Mouse (Mus musculus): ENCODE data around the gene Lin7c. TPM values are rescaled to one million over a fixed set of nuclear protein-coding genes. Genes with fewer than 3 reads are reported as not detected.
"Not testable (repeated sequence)": the region's sequence is repeated elsewhere in the genome, so short reads cannot be mapped to it uniquely, and the experiment has no call there.

Lin7c gene
- 44.4 and 53.4 TPM in 2 replicates for polyA plus RNA-seq (2014; fragmentation: Nextera tagmentation; extraction: Ambion mirVana)

DNA sequence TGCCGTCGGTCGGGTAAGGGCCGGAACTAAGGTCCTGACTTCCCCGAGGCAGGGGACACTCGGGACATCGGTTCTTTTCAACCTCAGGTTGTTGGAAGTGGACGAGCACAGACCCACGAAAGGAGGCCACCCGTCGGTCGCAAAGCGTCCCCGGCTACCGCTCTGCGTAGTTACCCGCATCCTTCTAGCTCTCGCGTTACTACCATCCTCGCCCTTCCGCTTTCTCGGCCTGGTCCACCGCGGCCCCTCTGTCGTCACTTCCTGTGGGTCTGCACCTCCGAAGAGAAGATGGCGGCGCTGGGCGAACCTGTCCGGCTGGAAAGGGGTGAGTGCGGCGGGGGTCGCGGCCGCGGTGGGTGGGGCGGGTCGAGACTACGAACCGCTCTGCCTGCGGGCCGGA, at the start of gene Lin7c:
Gene Lin7c, plus strand, starts transcription at position 257 of the 400 bp plus-strand sequence.
- peaks cover 3% of the 10 kb centered on the region for H3K36me3 ChIP-seq (ENCODE audit: control insufficient read depth, insufficient read depth, low read length)
- H3K27ac ChIP-seq (ENCODE audit: low read depth, low read length), result peak within 1 kb of the TSS; percentile 58
- H3K4me1 ChIP-seq (replicated peaks; ENCODE audit: control insufficient read depth, insufficient read depth, low read length), result peaks cover 10% of the 10 kb centered on the region
- under 1% methylated on average over 42 of the region's 42 CpGs for WGBS
- H3K9me3 ChIP-seq (ENCODE audit: control insufficient read depth, low read length), result no peaks in the 10 kb centered on the region
- H3K4me3 ChIP-seq (ENCODE audit: low read depth, low read length), result peak within 1 kb of the TSS; percentile 85
- peak within 1 kb of the TSS; percentile 92 for H3K4me2 ChIP-seq
- DNase-seq (ENCODE audit: low spot score) (peak; percentile 94), ATAC-seq (replicated peaks; ENCODE audit: low FRiP score) (peak; percentile 100)
- peak within 1 kb of the TSS; percentile 92 for H3K9ac ChIP-seq (ENCODE audit: low read depth, low read length)
- H3K27me3 ChIP-seq (replicated peaks; ENCODE audit: control insufficient read depth, insufficient read depth, low read length), result no peaks in the 10 kb centered on the region

DNA sequence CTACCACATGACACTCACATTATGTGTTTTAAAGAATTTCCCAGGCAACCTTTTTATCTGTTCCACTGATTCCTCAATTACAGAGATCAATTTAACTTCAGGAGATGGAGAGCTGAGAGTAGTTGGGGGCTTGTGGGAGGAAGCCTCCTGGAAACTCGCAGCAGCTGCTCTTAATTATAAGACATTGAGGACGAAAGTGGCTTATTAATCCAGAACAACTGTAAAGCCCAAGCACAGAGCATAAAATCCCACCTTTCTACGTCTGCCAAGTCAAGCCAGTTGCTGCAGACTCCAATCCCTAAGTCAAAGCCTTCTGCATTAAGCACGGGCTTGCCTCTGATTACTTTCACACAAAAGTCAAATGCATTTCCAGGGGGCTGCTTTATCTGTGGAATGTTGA, 44.3 kb upstream of the Lin7c start:
- no peak for DNase-seq (ENCODE audit: low spot score)
- no peak for ATAC-seq (replicated peaks; ENCODE audit: low FRiP score)
- Histone ChIP-seq H3K9me3 (ENCODE audit: control insufficient read depth, low read length) (no peaks in the 10 kb centered on the region), H3K27me3 (replicated peaks; ENCODE audit: control insufficient read depth, insufficient read depth, low read length) (no peaks in the 10 kb centered on the region), H3K27ac (ENCODE audit: low read depth, low read length) (no peak overlapping the region), H3K9ac (ENCODE audit: low read depth, low read length) (no peak overlapping the region), H3K36me3 (ENCODE audit: control insufficient read depth, insufficient read depth, low read length) (no peaks in the 10 kb centered on the region), H3K4me1 (replicated peaks; ENCODE audit: control insufficient read depth, insufficient read depth, low read length) (no peaks in the 10 kb centered on the region), H3K4me3 (ENCODE audit: low read depth, low read length) (no peak overlapping the region), H3K4me2 (no peak overlapping the region)
- 56% methylated on average over 4 of the region's 4 CpGs for WGBS

DNA sequence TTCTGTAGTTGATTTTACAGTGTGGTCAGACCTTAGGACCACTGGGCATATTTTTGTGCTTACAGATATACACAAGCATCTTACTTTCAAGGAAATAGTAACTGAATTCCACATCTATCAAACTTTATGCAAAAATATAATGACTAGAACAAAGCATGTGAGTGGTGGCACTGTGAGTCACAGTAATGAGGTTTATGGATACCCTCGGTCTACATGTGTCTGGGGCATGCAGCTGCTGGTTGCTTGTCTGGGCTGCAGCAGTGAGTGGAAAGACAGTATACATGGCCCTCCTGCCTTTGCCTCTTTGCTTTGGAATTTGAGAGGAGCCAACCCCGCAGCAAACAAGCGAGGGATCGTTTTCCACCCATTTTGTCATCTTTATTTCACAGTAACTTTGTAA, 42.3 kb upstream of the Lin7c start:
- no peaks in the 10 kb centered on the region for H3K36me3 ChIP-seq (ENCODE audit: control insufficient read depth, insufficient read depth, low read length)
- no peak overlapping the region for H3K27ac ChIP-seq (ENCODE audit: low read depth, low read length)
- WGBS, result 69% methylated on average over 4 of the region's 4 CpGs
- no peaks in the 10 kb centered on the region for H3K27me3 ChIP-seq (replicated peaks; ENCODE audit: control insufficient read depth, insufficient read depth, low read length)
- H3K4me2 ChIP-seq, result no peak overlapping the region
- no peaks in the 10 kb centered on the region for H3K4me1 ChIP-seq (replicated peaks; ENCODE audit: control insufficient read depth, insufficient read depth, low read length)
- H3K4me3 ChIP-seq (ENCODE audit: low read depth, low read length), result no peak overlapping the region
- DNase-seq (ENCODE audit: low spot score), result no peak
- ATAC-seq (replicated peaks; ENCODE audit: low FRiP score), result no peak
- no peak overlapping the region for H3K9ac ChIP-seq (ENCODE audit: low read depth, low read length)
- H3K9me3 ChIP-seq (ENCODE audit: control insufficient read depth, low read length), result no peaks in the 10 kb centered on the region

DNA sequence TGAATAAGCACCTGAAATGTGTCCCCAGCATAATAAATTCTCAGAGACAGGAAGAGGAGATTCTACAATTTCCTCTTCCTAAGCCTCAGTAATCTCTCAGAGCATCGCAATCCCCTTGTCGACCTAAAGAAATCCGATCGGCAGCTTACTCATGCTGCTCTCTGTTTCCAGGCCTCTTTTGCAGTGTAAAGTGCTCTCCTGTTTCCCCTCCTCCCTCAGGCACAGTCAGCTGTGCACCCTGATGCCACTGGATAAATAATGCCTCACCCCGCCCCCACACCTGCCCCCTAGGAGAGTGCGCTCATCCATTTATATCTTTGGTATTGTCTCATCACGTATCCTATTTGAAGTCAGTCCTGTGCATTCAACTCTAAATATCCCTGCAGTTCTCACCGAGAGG, 41.9 kb upstream of the Lin7c start:
- Histone ChIP-seq H3K9ac (ENCODE audit: low read depth, low read length) (no peak overlapping the region), H3K27me3 (replicated peaks; ENCODE audit: control insufficient read depth, insufficient read depth, low read length) (no peaks in the 10 kb centered on the region), H3K4me3 (ENCODE audit: low read depth, low read length) (no peak overlapping the region), H3K4me1 (replicated peaks; ENCODE audit: control insufficient read depth, insufficient read depth, low read length) (no peaks in the 10 kb centered on the region), H3K36me3 (ENCODE audit: control insufficient read depth, insufficient read depth, low read length) (no peaks in the 10 kb centered on the region), H3K9me3 (ENCODE audit: control insufficient read depth, low read length) (no peaks in the 10 kb centered on the region), H3K27ac (ENCODE audit: low read depth, low read length) (no peak overlapping the region), H3K4me2 (no peak overlapping the region)
- 52% methylated on average over 8 of the region's 8 CpGs for WGBS
- no peak for ATAC-seq (replicated peaks; ENCODE audit: low FRiP score)
- DNase-seq (ENCODE audit: low spot score), result no peak

DNA sequence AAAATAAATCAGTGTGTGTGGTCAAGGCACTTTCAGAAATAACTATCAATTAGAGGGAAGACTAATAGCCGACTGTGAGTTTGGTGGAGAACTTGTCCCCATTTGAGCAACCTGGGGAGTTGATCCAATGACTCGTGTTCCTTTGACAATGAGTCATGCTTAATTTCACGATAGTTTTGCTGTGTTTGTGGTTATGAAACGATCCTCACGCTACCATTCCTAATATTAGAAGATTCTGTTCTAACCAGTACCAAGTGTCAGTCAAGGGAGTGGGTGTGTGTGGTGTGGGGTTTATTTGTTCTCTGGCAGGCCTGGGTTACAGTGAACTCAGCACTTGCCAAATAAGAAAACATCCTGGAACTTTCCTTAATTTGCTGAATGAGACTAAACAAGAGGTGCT, 35.1 kb upstream of the Lin7c start:
- Histone ChIP-seq H3K36me3 (ENCODE audit: control insufficient read depth, insufficient read depth, low read length) (no peaks in the 10 kb centered on the region), H3K27ac (ENCODE audit: low read depth, low read length) (no peak overlapping the region), H3K4me3 (ENCODE audit: low read depth, low read length) (no peak overlapping the region), H3K9ac (ENCODE audit: low read depth, low read length) (no peak overlapping the region), H3K27me3 (replicated peaks; ENCODE audit: control insufficient read depth, insufficient read depth, low read length) (no peaks in the 10 kb centered on the region), H3K4me2 (no peak overlapping the region), H3K9me3 (ENCODE audit: control insufficient read depth, low read length) (no peaks in the 10 kb centered on the region), H3K4me1 (replicated peaks; ENCODE audit: control insufficient read depth, insufficient read depth, low read length) (no peaks in the 10 kb centered on the region)
- ATAC-seq (replicated peaks; ENCODE audit: low FRiP score) (no peak), DNase-seq (ENCODE audit: low spot score) (no peak)
- WGBS, result 81% methylated on average over 5 of the region's 5 CpGs

DNA sequence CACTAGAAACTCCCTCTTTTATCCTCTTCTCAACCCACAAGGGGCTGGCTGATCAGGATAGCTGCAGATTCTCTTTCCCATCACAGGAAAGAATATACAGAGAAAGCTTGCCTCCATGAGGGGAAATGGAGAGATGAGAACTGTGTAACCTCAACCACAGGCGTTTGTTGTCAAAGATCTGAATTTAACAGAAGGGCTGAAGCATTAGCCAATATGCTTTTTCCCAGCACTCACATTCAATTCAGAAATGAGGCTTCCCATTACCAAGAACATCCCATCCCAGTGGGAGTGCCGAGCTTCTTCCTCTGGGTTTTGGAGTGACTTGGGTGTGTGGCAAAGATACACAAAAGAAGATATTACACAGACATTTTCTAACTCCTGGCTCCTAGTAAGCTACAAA, 31.0 kb upstream of the Lin7c start:
- H3K4me1 ChIP-seq (replicated peaks; ENCODE audit: control insufficient read depth, insufficient read depth, low read length), result no peaks in the 10 kb centered on the region
- no peak overlapping the region for H3K4me2 ChIP-seq
- H3K36me3 ChIP-seq (ENCODE audit: control insufficient read depth, insufficient read depth, low read length), result no peaks in the 10 kb centered on the region
- H3K9ac ChIP-seq (ENCODE audit: low read depth, low read length), result no peak overlapping the region
- ATAC-seq (replicated peaks; ENCODE audit: low FRiP score) (no peak), DNase-seq (ENCODE audit: low spot score) (no peak)
- no peaks in the 10 kb centered on the region for H3K9me3 ChIP-seq (ENCODE audit: control insufficient read depth, low read length)
- H3K27ac ChIP-seq (ENCODE audit: low read depth, low read length), result no peak overlapping the region
- no peaks in the 10 kb centered on the region for H3K27me3 ChIP-seq (replicated peaks; ENCODE audit: control insufficient read depth, insufficient read depth, low read length)
- WGBS, result 65% methylated on average over 2 of the region's 2 CpGs
- H3K4me3 ChIP-seq (ENCODE audit: low read depth, low read length), result no peak overlapping the region

DNA sequence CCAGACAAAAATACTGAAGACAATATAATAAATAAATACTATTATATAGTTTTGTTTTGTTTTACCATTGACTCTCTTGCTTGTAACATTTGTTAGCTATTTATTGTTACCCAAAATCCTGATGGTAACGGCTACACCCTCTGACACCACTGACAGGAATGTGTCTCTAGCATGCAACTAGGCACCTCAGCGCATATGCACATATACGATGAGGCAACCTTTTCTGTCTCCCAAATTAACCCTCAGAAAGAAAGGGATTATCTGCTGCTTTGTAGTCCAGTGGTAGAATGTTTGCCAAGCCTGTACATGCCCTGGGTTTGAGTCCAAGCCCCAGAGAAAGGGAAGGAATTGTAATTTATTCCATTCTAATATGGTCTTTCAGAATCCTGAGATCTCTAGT, 29.8 kb upstream of the Lin7c start:
- no peaks in the 10 kb centered on the region for H3K4me1 ChIP-seq (replicated peaks; ENCODE audit: control insufficient read depth, insufficient read depth, low read length)
- WGBS, result 81% methylated on average over 3 of the region's 3 CpGs
- H3K27me3 ChIP-seq (replicated peaks; ENCODE audit: control insufficient read depth, insufficient read depth, low read length), result no peaks in the 10 kb centered on the region
- no peak overlapping the region for H3K4me2 ChIP-seq
- ATAC-seq (replicated peaks; ENCODE audit: low FRiP score), result no peak
- H3K27ac ChIP-seq (ENCODE audit: low read depth, low read length), result no peak overlapping the region
- no peak overlapping the region for H3K9ac ChIP-seq (ENCODE audit: low read depth, low read length)
- no peak overlapping the region for H3K4me3 ChIP-seq (ENCODE audit: low read depth, low read length)
- DNase-seq (ENCODE audit: low spot score), result no peak
- H3K36me3 ChIP-seq (ENCODE audit: control insufficient read depth, insufficient read depth, low read length), result no peaks in the 10 kb centered on the region
- H3K9me3 ChIP-seq (ENCODE audit: control insufficient read depth, low read length), result no peaks in the 10 kb centered on the region

DNA sequence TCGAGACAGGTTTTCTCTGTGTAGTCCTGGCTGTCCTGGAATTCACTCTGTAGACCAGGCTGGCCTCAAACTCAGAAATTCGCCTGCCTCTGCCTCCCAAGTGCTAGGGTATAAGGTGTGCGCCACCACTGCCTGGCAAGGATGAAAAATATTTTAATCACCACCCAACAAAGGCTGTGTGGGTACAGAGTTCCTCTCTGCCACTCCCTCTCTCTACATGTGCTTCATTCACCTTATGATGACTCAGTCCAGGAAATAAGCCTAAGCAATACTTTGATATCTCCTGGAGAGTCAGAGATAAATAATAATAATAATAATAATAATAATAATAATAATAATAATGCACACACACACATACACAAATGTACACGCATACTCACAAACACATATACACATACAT, 11.2 kb upstream of the Lin7c start:
- H3K4me3 ChIP-seq (ENCODE audit: low read depth, low read length); H3K4me1 ChIP-seq (replicated peaks; ENCODE audit: control insufficient read depth, insufficient read depth, low read length); H3K9ac ChIP-seq (ENCODE audit: low read depth, low read length); H3K4me2 ChIP-seq; H3K9me3 ChIP-seq (ENCODE audit: control insufficient read depth, low read length); DNase-seq (ENCODE audit: low spot score); H3K36me3 ChIP-seq (ENCODE audit: control insufficient read depth, insufficient read depth, low read length); ATAC-seq (replicated peaks; ENCODE audit: low FRiP score); H3K27ac ChIP-seq (ENCODE audit: low read depth, low read length); H3K27me3 ChIP-seq (replicated peaks; ENCODE audit: control insufficient read depth, insufficient read depth, low read length): not testable (repeated sequence)
- 72% methylated on average over 4 of the region's 4 CpGs for WGBS

DNA sequence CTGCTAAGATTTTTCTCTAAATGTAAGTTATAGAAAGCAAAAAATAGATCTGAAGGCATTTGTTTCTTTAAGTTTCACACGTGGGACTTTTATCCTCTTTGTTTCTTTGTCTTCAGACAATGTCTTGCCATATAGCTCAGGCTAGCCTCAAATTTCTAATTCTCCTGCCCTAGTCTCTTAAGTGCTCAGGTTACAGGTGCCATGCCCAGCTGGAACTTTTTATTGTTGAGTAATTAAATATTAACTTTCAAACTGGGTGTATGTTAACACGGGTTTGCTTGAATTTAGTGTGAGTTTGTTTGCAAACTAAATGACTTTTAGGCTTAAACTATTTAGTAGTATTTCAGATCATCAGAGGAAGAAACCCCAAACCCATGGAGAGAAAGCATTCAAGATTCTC, 9.5 kb upstream of the Lin7c start:
- Histone ChIP-seq H3K36me3 (ENCODE audit: control insufficient read depth, insufficient read depth, low read length) (no peaks in the 10 kb centered on the region), H3K27me3 (replicated peaks; ENCODE audit: control insufficient read depth, insufficient read depth, low read length) (no peaks in the 10 kb centered on the region; the same call in 1 of the 2 replicates), H3K4me1 (replicated peaks; ENCODE audit: control insufficient read depth, insufficient read depth, low read length) (no peaks in the 10 kb centered on the region), H3K4me2 (no peak overlapping the region), H3K4me3 (ENCODE audit: low read depth, low read length) (no peak overlapping the region), H3K9me3 (ENCODE audit: control insufficient read depth, low read length) (no peaks in the 10 kb centered on the region), H3K9ac (ENCODE audit: low read depth, low read length) (no peak overlapping the region), H3K27ac (ENCODE audit: low read depth, low read length) (no peak overlapping the region)
- no peak for ATAC-seq (replicated peaks; ENCODE audit: low FRiP score)
- no peak for DNase-seq (ENCODE audit: low spot score)
- 56% methylated on average over 2 of the region's 2 CpGs for WGBS

Measured in liver, embryonic 11.5 days (tissue).